Mouse (Mus musculus): ENCODE results near the gene Frem1. TPM values are rescaled to one million over a fixed set of nuclear protein-coding genes. Genes with fewer than 3 reads are reported as not detected.
A peak's percentile ranks its signal among the peaks of the same experiment; 100 is the strongest.

Frem1 gene
- polyA plus RNA-seq, 2 experiments from 2014 or later: not detected

DNA sequence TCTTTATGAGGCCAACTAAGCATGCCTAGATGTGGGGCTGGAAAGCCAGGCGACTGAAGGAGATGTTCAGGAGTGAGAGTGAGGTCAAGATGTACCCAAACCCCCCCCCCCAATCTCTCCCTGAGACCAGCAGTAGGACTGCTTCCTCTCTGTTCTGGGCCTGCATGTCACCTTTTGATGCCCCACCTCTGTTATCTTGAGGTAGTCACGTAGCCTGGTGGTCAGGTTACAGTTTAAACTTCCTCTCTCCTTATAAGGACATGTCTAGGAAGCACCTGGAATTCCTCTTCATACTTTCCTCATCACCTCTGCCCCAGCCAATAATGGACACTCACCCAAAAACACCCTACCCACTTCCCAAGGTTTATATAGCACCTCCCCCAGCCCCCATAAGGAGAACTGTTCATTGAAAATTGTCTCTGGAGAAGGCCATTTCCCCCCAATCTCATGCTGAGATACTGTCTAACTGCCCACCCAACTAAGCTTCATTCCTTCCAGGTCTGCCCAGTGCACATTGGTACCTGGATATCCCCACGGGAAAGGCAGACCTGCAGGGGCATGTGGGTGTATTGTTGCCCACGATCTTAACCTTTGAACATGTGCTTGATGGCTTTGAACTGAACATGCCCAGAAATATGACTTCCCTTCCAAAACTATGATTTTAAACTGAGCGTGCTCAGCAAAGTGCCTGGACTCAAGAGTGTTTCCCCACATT, 184.3 kb downstream of the Frem1 start:
- no peak for ATAC-seq

DNA sequence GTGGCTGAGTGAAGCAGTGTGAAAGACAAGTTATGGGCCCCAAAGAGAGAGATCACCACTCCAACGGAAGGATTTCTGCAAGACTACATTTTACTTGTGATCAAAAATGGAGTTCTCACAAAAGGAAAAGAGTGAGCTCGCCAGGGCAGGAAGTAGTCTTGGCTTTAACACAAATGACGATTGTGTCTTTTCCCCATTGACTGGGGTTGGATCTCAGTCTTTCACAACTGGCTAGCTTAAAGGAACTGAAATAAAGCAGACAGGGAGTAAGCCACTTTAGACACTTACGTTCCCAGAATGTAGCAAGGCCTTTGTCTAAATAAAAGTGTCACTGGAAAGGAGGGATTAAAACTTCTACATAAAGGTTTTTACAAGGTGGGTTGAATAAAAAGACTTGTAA, 185.0 kb downstream of the Frem1 start:
- no peak for ATAC-seq

DNA sequence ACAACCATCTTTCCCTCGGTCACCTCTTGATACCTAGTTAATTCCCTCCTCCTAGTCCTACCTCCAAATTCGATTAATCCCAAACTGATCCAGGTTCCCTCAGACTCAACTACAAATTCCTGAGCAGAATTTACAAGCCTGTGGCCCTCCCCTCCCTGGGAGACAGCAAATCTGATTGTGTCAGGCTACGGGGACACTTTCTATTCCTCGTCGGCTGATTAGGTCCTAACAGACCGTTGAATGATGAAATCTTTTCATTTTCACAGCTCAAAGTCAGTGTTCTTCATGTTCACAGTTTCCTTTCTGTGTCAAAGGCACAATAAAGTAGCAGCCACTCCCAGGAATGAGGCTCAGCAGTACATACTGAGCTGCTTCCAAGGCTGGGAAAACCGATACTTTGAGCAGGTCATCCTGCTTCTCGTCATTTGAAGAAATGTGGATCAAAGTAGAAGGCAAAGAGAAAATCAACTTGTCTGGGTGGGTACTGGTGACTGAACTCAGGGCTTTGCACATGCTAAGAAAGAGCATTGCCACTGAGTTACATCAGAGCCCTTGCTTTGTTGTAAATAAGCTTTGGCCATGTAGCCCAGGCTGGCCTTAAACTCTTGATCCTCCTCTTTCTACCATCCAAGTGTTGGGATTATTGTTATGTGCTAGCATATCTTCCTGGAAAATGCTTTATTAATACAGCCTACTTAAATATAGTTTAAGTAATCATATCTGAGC, 187.0 kb downstream of the Frem1 start:
- ATAC-seq: no peak

DNA sequence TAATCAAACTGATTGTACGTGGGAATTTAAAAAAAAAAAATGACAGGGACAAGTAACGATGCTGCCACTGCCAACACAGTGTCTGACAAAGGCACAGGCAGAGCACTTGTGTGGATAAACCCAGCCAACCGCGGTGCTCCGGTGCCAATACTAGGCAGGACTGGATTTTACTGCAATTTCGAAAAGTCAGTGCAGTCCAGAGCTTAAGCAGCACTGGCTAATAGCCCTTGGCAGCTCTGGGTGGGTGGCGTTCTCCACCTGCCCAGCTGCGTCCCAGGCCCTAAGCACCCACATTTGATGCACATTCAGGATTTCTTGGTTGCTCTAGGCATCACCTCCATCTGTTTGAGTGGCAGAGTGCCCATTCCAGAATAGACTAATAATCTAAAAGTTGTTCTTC, 188.8 kb downstream of the Frem1 start:
- no peak for ATAC-seq

DNA sequence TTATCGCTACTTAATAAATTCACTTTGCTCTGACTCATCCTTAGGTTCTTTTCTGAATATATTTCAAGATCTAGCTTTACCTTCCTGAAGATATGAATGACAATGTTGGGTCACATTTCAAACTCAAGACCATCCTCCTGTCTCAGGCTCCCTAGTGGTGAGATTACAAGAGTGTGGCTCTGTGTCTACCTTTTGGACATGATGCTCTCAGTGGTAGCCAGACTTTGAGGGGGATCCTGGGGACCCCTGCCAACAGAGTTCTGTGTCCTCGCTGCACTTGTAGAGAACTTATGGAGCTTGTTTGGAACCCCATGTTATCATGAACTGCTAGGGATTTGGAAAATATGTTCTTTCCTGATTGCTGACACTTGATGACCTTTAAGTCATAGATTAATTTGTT, 190.7 kb downstream of the Frem1 start:
- ATAC-seq: no peak

DNA sequence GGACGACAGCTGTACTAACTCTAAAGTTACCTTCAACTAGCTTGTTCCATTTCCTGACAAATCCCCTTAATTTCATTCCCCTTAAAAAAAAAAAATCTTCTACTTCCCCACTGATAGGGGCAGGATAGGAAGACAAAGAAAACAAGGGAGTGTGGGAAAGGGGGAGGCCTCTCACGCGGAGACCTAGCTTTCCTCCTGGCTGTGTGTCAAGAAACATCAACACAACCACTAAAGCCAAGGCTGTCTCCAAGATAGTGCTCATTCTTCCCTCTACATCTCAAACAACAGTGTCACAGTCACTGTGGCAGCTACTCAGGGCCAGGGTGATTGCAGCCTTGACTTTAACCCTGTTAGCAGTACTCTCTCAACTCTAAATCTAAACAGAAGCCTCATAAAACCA, 191.6 kb downstream of the Frem1 start:
- no peak for ATAC-seq

DNA sequence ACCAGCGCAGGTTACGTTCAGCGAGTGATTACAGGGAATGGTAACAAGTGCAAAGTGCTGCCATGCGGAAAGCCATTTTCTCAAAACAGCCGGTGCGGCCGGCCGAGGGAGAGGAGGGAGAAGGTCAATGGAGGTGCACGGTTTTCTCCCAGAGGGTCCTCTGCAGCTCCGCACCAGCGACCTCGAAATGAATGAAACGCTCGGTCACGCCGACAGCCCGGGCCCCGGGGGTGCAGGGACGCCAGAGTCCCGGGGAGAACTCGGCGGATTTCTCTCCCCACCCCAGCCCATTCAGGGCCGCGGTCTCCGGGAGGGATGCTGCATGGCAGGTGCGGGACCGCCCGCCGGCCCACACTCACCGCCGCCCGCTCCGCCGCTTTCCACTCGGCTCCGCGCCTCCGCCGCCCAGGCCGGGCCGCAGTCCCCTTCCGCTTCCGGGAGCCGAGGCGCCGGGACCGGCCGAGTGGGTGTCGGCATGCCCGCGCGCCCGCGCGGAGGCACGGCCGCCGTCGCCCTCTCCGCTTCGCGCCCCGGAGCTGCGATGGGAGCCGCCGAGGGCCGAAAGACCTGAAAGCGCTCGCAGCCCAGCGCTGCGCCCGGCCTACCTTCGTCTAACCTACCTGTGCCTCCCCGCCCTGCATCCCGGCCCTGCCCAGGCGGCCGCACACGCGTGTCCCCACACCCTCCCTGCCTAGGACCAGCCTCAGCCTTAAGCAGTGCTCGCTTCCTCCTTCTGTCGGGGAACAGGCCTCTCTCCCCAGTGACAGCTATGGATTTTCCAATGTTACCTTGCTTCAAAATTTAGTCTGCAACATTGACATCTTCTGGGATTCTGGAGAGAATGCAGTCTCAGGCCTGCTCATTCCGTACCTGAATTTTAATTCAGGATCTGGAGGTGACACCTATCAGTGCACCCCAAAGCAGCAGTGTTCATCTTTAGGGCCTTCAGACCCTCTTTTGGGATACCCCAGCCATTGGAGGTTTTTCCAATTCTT, 192.7 kb downstream of the Frem1 start, which contains the start of gene Zdhhc21:
Zdhhc21 (minus strand) TSS at position 828 of the 995 bp plus-strand sequence.
- peak; percentile 93 for ATAC-seq

DNA sequence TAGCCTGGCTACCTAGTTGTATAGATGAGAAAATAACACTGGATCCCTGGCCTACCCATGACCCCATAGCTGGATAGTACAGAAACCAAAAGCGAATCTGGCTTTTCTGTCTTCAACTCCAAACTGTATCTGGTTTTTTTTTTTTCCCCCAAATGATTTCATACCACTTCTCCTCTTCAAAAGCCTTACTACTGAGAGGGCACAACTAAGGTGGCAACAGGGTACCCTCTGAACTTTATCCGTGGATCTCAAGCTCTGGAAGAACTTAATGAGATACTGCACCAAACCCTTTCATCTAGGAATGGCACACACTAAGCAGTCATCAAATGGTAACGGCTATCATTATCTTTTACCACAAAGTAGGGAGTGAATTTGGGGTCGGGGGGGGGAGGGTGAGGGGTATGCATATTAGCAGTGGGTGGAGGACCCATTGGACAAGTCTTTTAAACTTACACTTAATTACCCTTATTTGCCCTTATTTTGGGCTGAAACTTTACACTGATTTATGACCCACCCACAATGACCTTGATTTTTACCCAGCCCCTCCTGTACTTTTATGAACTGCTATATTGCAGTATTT, 193.6 kb downstream of the Frem1 start:
- no peak for ATAC-seq

DNA sequence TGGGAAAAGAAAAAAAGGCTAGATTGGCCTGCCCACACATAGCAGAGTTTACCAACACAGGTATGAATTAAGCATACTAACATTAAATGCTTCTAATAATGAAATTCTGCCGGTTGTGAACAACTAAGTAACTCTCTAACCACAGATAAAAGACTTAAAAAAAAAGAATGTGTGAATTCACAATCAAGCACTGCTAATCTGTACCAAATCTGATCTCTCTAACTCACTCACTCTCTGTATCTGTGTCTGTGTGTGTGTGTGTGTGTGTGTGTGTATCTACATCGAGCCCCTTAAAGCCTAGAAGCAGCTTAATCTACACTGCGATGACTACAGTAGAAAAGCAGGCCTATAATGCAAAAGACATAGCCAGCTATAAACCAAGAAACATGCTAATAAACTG, 195.2 kb downstream of the Frem1 start:
- no peak for ATAC-seq

DNA sequence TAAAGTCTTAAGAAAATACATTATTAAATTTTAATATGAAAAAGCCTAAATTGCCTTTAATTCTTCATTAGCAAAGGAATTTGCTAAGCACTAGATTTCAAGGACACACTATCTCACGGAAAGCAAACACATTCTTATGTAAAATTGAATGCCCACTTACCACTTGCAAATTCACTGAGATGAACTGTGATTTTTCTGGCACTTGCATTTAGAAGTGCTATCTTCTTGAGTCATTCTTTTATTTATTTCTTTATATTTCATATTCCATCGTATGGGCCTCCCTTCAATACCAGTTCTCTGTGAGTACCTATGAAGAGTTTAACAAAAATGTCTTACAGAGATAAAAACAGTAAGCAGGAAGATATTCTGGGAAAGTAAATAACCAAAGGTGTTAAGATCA, 198.3 kb downstream of the Frem1 start:
- ATAC-seq: no peak

DNA sequence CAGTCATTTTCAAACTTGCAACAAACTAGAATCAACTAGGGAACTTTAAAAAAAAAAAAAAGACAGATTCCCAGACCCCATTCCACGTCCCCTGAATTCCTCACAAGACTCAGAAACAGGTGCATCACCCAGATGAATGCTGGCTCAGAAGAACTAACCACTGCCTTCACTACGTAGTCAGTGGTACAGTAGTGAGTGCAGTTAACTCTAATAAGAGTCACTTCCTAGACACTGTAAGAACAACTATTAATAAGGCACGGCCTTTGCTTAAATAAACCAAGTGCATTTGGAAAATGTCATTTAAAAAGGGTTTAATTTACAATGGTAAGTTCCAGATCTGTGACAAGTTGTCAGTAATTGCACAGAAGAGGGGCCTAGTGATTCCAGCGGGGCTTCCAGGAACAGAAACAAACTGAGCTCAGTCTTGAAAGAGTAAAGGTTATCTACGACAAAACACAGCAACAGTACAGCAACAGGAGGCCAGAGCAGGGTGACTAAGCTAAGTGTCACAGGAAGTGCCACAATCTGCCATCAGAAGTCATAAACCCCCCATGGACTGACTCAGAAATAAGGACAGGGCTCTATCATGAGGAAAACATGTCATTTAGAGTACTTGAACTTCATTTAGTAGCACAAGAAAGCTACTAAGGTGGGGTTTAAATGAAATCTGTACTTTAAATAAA, 203.4 kb downstream of the Frem1 start:
- peak; percentile 81 for ATAC-seq

Other genes starting within 250 kb of the Frem1 start
- gene Zdhhc21, start 192.4 kb downstream of the Frem1 start, polyA plus RNA-seq (2017; shearing (Covaris generic)): 10 to 100 TPM; 11.0 to 14.0 TPM
- gene Cer1, start 167.2 kb downstream of the Frem1 start, polyA plus RNA-seq (2017; shearing (Covaris generic)): not detected

All from activated CD4-positive, CD25-positive, alpha-beta regulatory T cell, adult 4 months (primary cell).